Mouse (Mus musculus) cerebellum, adult 8-10 months (tissue): ENCODE measurements at regions not wholly inside any gene's neighbourhood (a gene's known extent, or its start where the extent isn't known, plus 50 kb on each side); places are given as distances from the start of the nearest gene placed in this dataset.

ENCODE experiments used
- DNase-seq: peaks from one replicate; pipeline ENCODE4 v3.0.0; 2022

GRCm38 (mm10) chr5:111601711-111602521, 131.8 kb upstream of the Gm26897 start:
- DNase-seq = no peak

- DNase-seq = no peak
These were observed 120.0 kb upstream of the Gm26897 start for GRCm38 (mm10) chr5:111613687-111614086.

- no peak for DNase-seq
These were observed 113.8 kb upstream of the Gm26897 start for GRCm38 (mm10) chr5:111619974-111620373.

GRCm38 (mm10) chr5:111620626-111621025, 113.1 kb upstream of the Gm26897 start:
- DNase-seq = no peak

GRCm38 (mm10) chr5:111622481-111622880, 111.2 kb upstream of the Gm26897 start:
- DNase-seq = no peak

GRCm38 (mm10) chr5:111626273-111626798, 107.4 kb upstream of the Gm26897 start:
- DNase-seq = no peak

GRCm38 (mm10) chr5:111630313-111630844, 103.3 kb upstream of the Gm26897 start:
- DNase-seq = no peak

- DNase-seq = no peak
These were observed 102.1 kb upstream of the Gm26897 start for GRCm38 (mm10) chr5:111631572-111632161.

GRCm38 (mm10) chr5:111635092-111635491, 98.6 kb upstream of the Gm26897 start:
- no peak for DNase-seq

GRCm38 (mm10) chr5:111636969-111637368, 96.8 kb upstream of the Gm26897 start:
- no peak for DNase-seq

GRCm38 (mm10) chr5:111638306-111638705, 95.4 kb upstream of the Gm26897 start:
- DNase-seq = no peak

GRCm38 (mm10) chr5:111639476-111640287, 94.0 kb upstream of the Gm26897 start:
- no peak for DNase-seq

- DNase-seq = no peak
These were observed 92.7 kb upstream of the Gm26897 start for GRCm38 (mm10) chr5:111640976-111641375.

GRCm38 (mm10) chr5:111641685-111642084, 92.0 kb upstream of the Gm26897 start:
- no peak for DNase-seq

GRCm38 (mm10) chr5:111644142-111644541, 89.6 kb upstream of the Gm26897 start:
- no peak for DNase-seq

GRCm38 (mm10) chr5:111644788-111645187, 88.9 kb upstream of the Gm26897 start:
- no peak for DNase-seq

- no peak for DNase-seq
These were observed 86.0 kb upstream of the Gm26897 start for GRCm38 (mm10) chr5:111647686-111648200.

GRCm38 (mm10) chr5:111648481-111648880, 85.2 kb upstream of the Gm26897 start:
- DNase-seq = no peak

GRCm38 (mm10) chr5:111649012-111649411, 84.7 kb upstream of the Gm26897 start:
- no peak for DNase-seq

GRCm38 (mm10) chr5:111652472-111652871, 81.3 kb upstream of the Gm26897 start:
- no peak for DNase-seq

- DNase-seq = no peak
These were observed 77.3 kb upstream of the Gm26897 start for GRCm38 (mm10) chr5:111656436-111656835.

GRCm38 (mm10) chr5:111657759-111658429, 75.8 kb upstream of the Gm26897 start:
- DNase-seq = no peak
